Mouse (Mus musculus): ENCODE data around the gene Camta1. TPM values are rescaled to one million over a fixed set of nuclear protein-coding genes. Genes with fewer than 3 reads are reported as not detected.

Gene Camta1
- polyA plus RNA-seq (2012; ENCODE audit: low replicate concordance) = 6.6 and 8.2 TPM in 2 replicates

GRCm38 (mm10) chr4:151861806-151862739, at the start of gene Camta1:
Gene Camta1, minus strand, starts transcription at chr4:151861876.

GRCm38 (mm10) chr4:151089270-151089669, 772.4 kb downstream of the Camta1 start, which contains the start of gene Gm13090:
Gene Gm13090, plus strand, starts transcription at chr4:151089570.

GRCm38 (mm10) chr4:151057347-151058321, 804.0 kb downstream of the Camta1 start, which contains the start of gene Vamp3:
Gene Vamp3, minus strand, starts transcription at chr4:151057963.

GRCm38 (mm10) chr4:151044037-151044943, 817.4 kb downstream of the Camta1 start, which contains the start of gene Per3:
Gene Per3, minus strand, starts transcription at chr4:151044665.

GRCm38 (mm10) chr4:150996797-150997196, 864.9 kb downstream of the Camta1 start, which contains the start of gene Uts2:
Gene Uts2, plus strand, starts transcription at chr4:150997097.

GRCm38 (mm10) chr4:150914290-150914733, 947.4 kb downstream of the Camta1 start, which contains the start of the genes Park7 and Tnfrsf9:
Gene Park7, minus strand, starts transcription at chr4:150914437.
Gene Tnfrsf9, plus strand, starts transcription at chr4:150914562.

Other genes starting within 250 kb of the Camta1 start
- gene Dnajc11, start 71.8 kb upstream of the Camta1 start, polyA plus RNA-seq (2012; ENCODE audit: low replicate concordance) = 7.2 and 26.3 TPM in 2 replicates
- 57.0 and 142 TPM in 2 replicates for gene Thap3, start 127.1 kb upstream of the Camta1 start, polyA plus RNA-seq (2012; ENCODE audit: low replicate concordance)
- gene Phf13, start 134.4 kb upstream of the Camta1 start, polyA plus RNA-seq (2012; ENCODE audit: low replicate concordance) = 6.7 and 13.9 TPM in 2 replicates
- 14.9 and 23.9 TPM in 2 replicates for gene Klhl21, start 146.9 kb upstream of the Camta1 start, polyA plus RNA-seq (2012; ENCODE audit: low replicate concordance)
- 12.0 and 12.3 TPM in 2 replicates for gene Zbtb48, start 165.8 kb upstream of the Camta1 start, polyA plus RNA-seq (2012; ENCODE audit: low replicate concordance)
- 0.04 and 0.08 TPM in 2 replicates for gene Tas1r1, start 176.7 kb upstream of the Camta1 start, polyA plus RNA-seq (2012; ENCODE audit: low replicate concordance)
- gene Nol9, start 177.4 kb upstream of the Camta1 start, polyA plus RNA-seq (2012; ENCODE audit: low replicate concordance) = 22.0 and 70.0 TPM in 2 replicates
- gene Plekhg5, start 210.6 kb upstream of the Camta1 start, polyA plus RNA-seq (2012; ENCODE audit: low replicate concordance) = 15.3 and 24.9 TPM in 2 replicates

Data from hematopoietic multipotent progenitor cell, adult 10-12 weeks (in vitro differentiated cells).